Mouse (Mus musculus) stomach, postnatal 0 days (tissue): Measurements from ENCODE around the gene Zfp825. TPM values are rescaled to one million over a fixed set of nuclear protein-coding genes. Genes with fewer than 3 reads are reported as not detected.
"Not testable (repeated sequence)": the region's sequence is repeated elsewhere in the genome, so short reads cannot be mapped to it uniquely, and the experiment has no call there.

Experiments used
- ATAC-seq: fragments of 200-750 bp; cut with Nextera tagmentation; 2 replicates; pipeline ENCODE4 v1.8.0; 2017; ENCODE audit not compliant: low FRiP score, low TSS enrichment
- DNase-seq: peaks from one replicate; pipeline ENCODE4 v3.0.0-alpha.2; 2016; ENCODE audit warnings: low spot score
- H3K27ac ChIP-seq: fragments of 300-500 bp; sonication (generic); replicated peaks from 2 replicates; pipeline ENCODE4 v1.5.1; 2014; ENCODE audit warnings: mild to moderate bottlenecking, control low read depth
- H3K27me3 ChIP-seq: fragments of 300-500 bp; sonication (generic); 2 replicates; pipeline ENCODE4 v1.6.1; 2014; ENCODE audit warnings: low read length; ENCODE audit not compliant: control insufficient read depth, insufficient read depth
- H3K36me3 ChIP-seq: fragments of 300-500 bp; sonication (generic); 2 replicates; pipeline ENCODE4 v1.6.1; 2014; ENCODE audit warnings: low read length, mixed read lengths; ENCODE audit not compliant: control insufficient read depth, insufficient read depth
- H3K4me1 ChIP-seq: fragments of 300-500 bp; sonication (generic); replicated peaks from 2 replicates; pipeline ENCODE4 v1.6.1; 2014; ENCODE audit warnings: antibody characterized with exemption; ENCODE audit not compliant: control insufficient read depth, insufficient read depth
- H3K4me2 ChIP-seq: fragments of 300-500 bp; sonication (generic); replicated peaks from 2 replicates; pipeline ENCODE4 v1.6.1; 2014; ENCODE audit warnings: low read depth, mild to moderate bottlenecking, control low read depth, moderate library complexity
- H3K4me3 ChIP-seq: fragments of 300-500 bp; sonication (generic); 2 replicates; pipeline ENCODE4 v1.5.1; 2014; ENCODE audit warnings: low read depth, low read length, control low read depth
- H3K9ac ChIP-seq: fragments of 300-500 bp; sonication (generic); 2 replicates; pipeline ENCODE4 v1.6.1; 2014; ENCODE audit warnings: mild to moderate bottlenecking, low read length, control low read depth, mixed read lengths
- H3K9me3 ChIP-seq: fragments of 300-500 bp; sonication (generic); 2 replicates; pipeline ENCODE4 v1.6.1; 2016; ENCODE audit warnings: low read length; ENCODE audit not compliant: control insufficient read depth
- CTCF ChIP-seq: IDR thresholded peaks from 2 replicates; pipeline ENCODE4 v1.5.1; 2016; ENCODE audit warnings: antibody characterized with exemption, low read depth, mild to moderate bottlenecking, moderate library complexity
- EP300 ChIP-seq: optimal IDR thresholded peaks from 2 replicates; pipeline ENCODE3; 2016; ENCODE audit warnings: antibody characterized with exemption
- WGBS: fragments of 180-500 bp; shearing (Covaris S2); extraction: QIAGEN DNeasy Blood & Tissue Kit; methylation state at CpG from one replicate; pipeline ENCODE4 v1.1.7; 2014; 5-methylcytosine and 5-hydroxymethylcytosine counted together
- polyA plus RNA-seq: library from polyadenylated mRNA; unstranded; fragments of >200 nt; fragmentation: Nextera tagmentation; extraction: Ambion mirVana; gene quantifications from 2 replicates; pipeline ENCODE4 v1.2.1, GENCODE M21; 2015

Gene Zfp825
- polyA plus RNA-seq, 1 experiment from 2014 or later = 10.7 TPM

GRCm38 (mm10) chr13:74522481-74523237, 28.9 kb upstream of the Zfp825 start:
- 3% methylated on average over 15 of the region's 15 CpGs for whole genome bisulfite sequencing
- Histone ChIP-seq H3K4me1 (no peaks in the 10 kb centered on the region), H3K36me3 (no peaks in the 10 kb centered on the region), H3K27ac (peak overlapping the region; percentile 88), H3K9ac (peak overlapping the region; percentile 63), H3K4me2 (peak overlapping the region; percentile 63), H3K4me3 (peak overlapping the region; percentile 40), H3K27me3 (no peaks in the 10 kb centered on the region), H3K9me3 (no peaks in the 10 kb centered on the region)
- no peak for TF ChIP-seq CTCF
- TF ChIP-seq EP300 = no peak
- peak; percentile 97 for ATAC-seq
- peak; percentile 63 for DNase-seq

- ATAC-seq, H3K4me1 ChIP-seq, H3K27me3 ChIP-seq, DNase-seq, H3K36me3 ChIP-seq, H3K9me3 ChIP-seq: not testable (repeated sequence)
- Histone ChIP-seq H3K27ac (0 out of 2 replicates have a peak overlapping the region, but pooled peaks have one; percentile 71), H3K9ac (peak overlapping the region; percentile 35; the same call in 1 of the 2 replicates), H3K4me3 (peak overlapping the region; percentile 40), H3K4me2 (peak overlapping the region; percentile 63)
- WGBS = 3% methylated on average over 3 of the region's 3 CpGs
Observed at GRCm38 (mm10) chr13:74522141-74522480, 28.3 kb upstream of the Zfp825 start.

GRCm38 (mm10) chr13:74507981-74508380, 14.2 kb upstream of the Zfp825 start:
- not testable (repeated sequence) for H3K9me3 ChIP-seq, H3K4me3 ChIP-seq, H3K27ac ChIP-seq, H3K27me3 ChIP-seq, H3K4me1 ChIP-seq, ATAC-seq, H3K36me3 ChIP-seq, DNase-seq, H3K9ac ChIP-seq, H3K4me2 ChIP-seq
- 84% methylated on average over 6 of the region's 6 CpGs for WGBS

- H3K9ac ChIP-seq, H3K9me3 ChIP-seq, DNase-seq, ATAC-seq, H3K27me3 ChIP-seq, H3K4me1 ChIP-seq, H3K4me3 ChIP-seq, H3K4me2 ChIP-seq, H3K36me3 ChIP-seq, H3K27ac ChIP-seq: not testable (repeated sequence)
- 62% methylated on average over 1 of the region's 1 CpGs for WGBS
Observed at GRCm38 (mm10) chr13:74502851-74503250, 9.1 kb upstream of the Zfp825 start.

GRCm38 (mm10) chr13:74499696-74500095, 5.9 kb upstream of the Zfp825 start:
- H3K27ac ChIP-seq, H3K9me3 ChIP-seq, H3K27me3 ChIP-seq, H3K4me2 ChIP-seq, ATAC-seq, H3K9ac ChIP-seq, H3K4me3 ChIP-seq, H3K4me1 ChIP-seq, DNase-seq, H3K36me3 ChIP-seq: not testable (repeated sequence)
- WGBS = 10% methylated on average over 1 of the region's 1 CpGs

GRCm38 (mm10) chr13:74484326-74484725, 9.5 kb downstream of the Zfp825 start:
- not testable (repeated sequence) for H3K27ac ChIP-seq, H3K4me2 ChIP-seq, ATAC-seq, H3K27me3 ChIP-seq, H3K36me3 ChIP-seq, H3K4me1 ChIP-seq, H3K4me3 ChIP-seq, DNase-seq, H3K9ac ChIP-seq, H3K9me3 ChIP-seq
- 90% methylated on average over 3 of the region's 3 CpGs for WGBS

- H3K4me1 ChIP-seq, H3K36me3 ChIP-seq, H3K9me3 ChIP-seq, H3K27ac ChIP-seq, H3K4me3 ChIP-seq, ATAC-seq, H3K4me2 ChIP-seq, H3K9ac ChIP-seq, DNase-seq, H3K27me3 ChIP-seq: not testable (repeated sequence)
- 81% methylated on average over 2 of the region's 2 CpGs for WGBS
Observed at GRCm38 (mm10) chr13:74471468-74471867, 22.3 kb downstream of the Zfp825 start.
